Comparison of ENCODE assay signal across 16 mouse cellular contexts in the genomic region with DNA sequence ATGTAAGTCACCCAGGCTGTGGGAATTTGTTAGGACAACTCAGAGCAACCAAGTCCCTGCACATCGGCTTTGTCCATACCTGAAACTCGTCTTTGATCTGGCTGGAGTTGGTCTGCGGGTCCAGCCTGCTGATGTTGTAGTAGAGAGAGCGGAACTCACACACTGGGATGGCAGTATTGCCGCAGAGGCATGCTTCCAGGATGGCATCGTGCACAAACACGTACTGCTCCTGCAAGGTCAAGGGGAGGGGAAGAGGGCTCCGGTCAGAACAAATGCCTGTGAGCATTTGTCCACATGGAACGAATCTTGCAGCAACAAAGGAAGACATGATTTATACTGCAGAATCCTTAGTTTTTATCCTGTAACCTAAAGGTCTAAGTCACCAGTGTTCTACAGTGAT.
"Had no signal": no experiment of that assay in that cellular context is flagged by ENCODE, and none has a peak within 500 bp of the region (broad histone marks: within the 10 kb centered on the region; RNA-seq: fewer than 3 reads in every experiment).

No protein-coding gene starts in this region.

- H3K27ac ChIP-seq: limb, embryonic 12.5 days; limb, embryonic 15.5 days; liver, embryonic 14.5 days; lung, embryonic 15.5 days; midbrain, embryonic 10.5 days had no signal

- H3K36me3 ChIP-seq: limb, embryonic 12.5 days; limb, embryonic 15.5 days; lung, embryonic 15.5 days; midbrain, embryonic 10.5 days had no signal

- H3K9me3 ChIP-seq: limb, embryonic 12.5 days; limb, embryonic 15.5 days; lung, embryonic 15.5 days; midbrain, embryonic 10.5 days had no signal

- H3K4me2 ChIP-seq: limb, embryonic 12.5 days; limb, embryonic 15.5 days; liver, embryonic 11.5 days; lung, embryonic 15.5 days had no signal

- H3K4me1 ChIP-seq: limb, embryonic 12.5 days; limb, embryonic 15.5 days; lung, embryonic 15.5 days; megakaryocyte, embryonic 14.5 days; midbrain, embryonic 10.5 days had no signal

- H3K4me3 ChIP-seq: limb, embryonic 12.5 days; limb, embryonic 15.5 days; lung, embryonic 15.5 days; megakaryocyte, embryonic 14.5 days; midbrain, embryonic 10.5 days had no signal

- H3K27me3 ChIP-seq: limb, embryonic 12.5 days; limb, embryonic 15.5 days; lung, embryonic 15.5 days; megakaryocyte, embryonic 14.5 days had no signal

- H3K9ac ChIP-seq: limb, embryonic 12.5 days; limb, embryonic 15.5 days; liver, embryonic 14.5 days; lung, embryonic 15.5 days had no signal

- DNase-seq: kidney, adult 9 months; kidney, postnatal 14 days; kidney, postnatal 4 days; left cerebral cortex, postnatal 4 days; lung, adult 18-20 months; lung, postnatal 36 days; midbrain, embryonic 14.5 days; thymus, adult 18-20 months; thymus, postnatal 25 days had no signal
